Mouse (Mus musculus) ES-E14 (cell line): ENCODE measurements at regions not wholly inside any gene's neighbourhood (a gene's known extent, or its start where the extent isn't known, plus 50 kb on each side); places are given as distances from the start of the nearest gene placed in this dataset.

ENCODE experiments used
- DNase-seq: peaks from one replicate; pipeline ENCODE4 v3.0.0-alpha.2; 2013; ENCODE audit warnings: low read depth, low spot score
- H3K27ac ChIP-seq: 2 replicates; pipeline ENCODE4 v1.5.1; 2012; ENCODE audit warnings: low read depth, mild to moderate bottlenecking, low read length, moderate library complexity, mixed read lengths; ENCODE audit not compliant: poor library complexity, insufficient read depth, severe bottlenecking
- H3K36me3 ChIP-seq: 2 replicates; pipeline ENCODE4 v1.6.1; 2012; ENCODE audit warnings: mild to moderate bottlenecking, low read length, moderate library complexity, mixed read lengths; ENCODE audit not compliant: control insufficient read depth, poor library complexity, insufficient read depth, severe bottlenecking
- H3K4me1 ChIP-seq, 2 experiments: fragments of 150-350 bp in 1 of 2; sonication (generic) in 1 of 2; 2 replicates each; pipeline ENCODE4 v1.6.1; 2012; ENCODE audit warnings: low read length in 2 of 2, mild to moderate bottlenecking in 1 of 2, mixed read lengths in 1 of 2; ENCODE audit not compliant: control insufficient read depth in 2 of 2, insufficient read depth in 2 of 2, poor library complexity in 1 of 2
- H3K4me3 ChIP-seq, 2 experiments: fragments of 150-350 bp in 1 of 2; sonication (generic) in 1 of 2; 2 replicates each; pipeline ENCODE4 v1.5.1; 2012; ENCODE audit warnings: low read length in 2 of 2, low read depth in 1 of 2, mild to moderate bottlenecking in 1 of 2, mixed read lengths in 1 of 2; ENCODE audit not compliant: insufficient read depth in 1 of 2, poor library complexity in 1 of 2, severe bottlenecking in 1 of 2
- H3K9ac ChIP-seq: 2 replicates; pipeline ENCODE4 v1.6.1; 2012; ENCODE audit warnings: low read depth, mild to moderate bottlenecking, low read length, mixed read lengths; ENCODE audit not compliant: poor library complexity, insufficient read depth, severe bottlenecking
- H3K9me3 ChIP-seq: fragments of 150-350 bp; sonication (generic); 2 replicates; pipeline ENCODE4 v1.6.1; 2012; ENCODE audit warnings: low read depth, mild to moderate bottlenecking, low read length; ENCODE audit not compliant: control insufficient read depth, insufficient read depth
- CHD2 ChIP-seq: IDR thresholded peaks from 2 replicates; pipeline ENCODE4 v1.6.1; 2014; ENCODE audit warnings: mild to moderate bottlenecking, low read depth, low read length, inconsistent platforms
- HCFC1 ChIP-seq: IDR thresholded peaks from 2 replicates; pipeline ENCODE4 v1.6.1; 2012; ENCODE audit warnings: low read length, inconsistent platforms, borderline replicate concordance; ENCODE audit not compliant: insufficient read depth
- MAFK ChIP-seq: IDR thresholded peaks from 2 replicates; pipeline ENCODE4 v1.6.1; 2014; ENCODE audit warnings: mild to moderate bottlenecking, low read depth, low read length, inconsistent platforms; ENCODE audit not compliant: insufficient read depth
- ZC3H11A ChIP-seq: IDR thresholded peaks from 2 replicates; pipeline ENCODE4 v1.6.1; 2012; ENCODE audit warnings: low read depth, mild to moderate bottlenecking, inconsistent platforms, low read length, borderline replicate concordance
- ZNF384 ChIP-seq: IDR thresholded peaks from 2 replicates; pipeline ENCODE4 v1.6.1; 2012; ENCODE audit warnings: low read depth, low read length, inconsistent platforms
- in situ Hi-C, 2 experiments: fragments of 600-800 bp; cut with MboI; formaldehyde crosslinking; loops; one replicate each; pipeline ENCODE4 v1.15.1; 2025; ENCODE audit warnings: low sequenced_read_pairs in 2 of 2, inconsistent platforms in 1 of 2; ENCODE audit not compliant: unreplicated experiment in 2 of 2

- TF ChIP-seq ZC3H11A: no peak
- no peak for TF ChIP-seq ZNF384
- TF ChIP-seq HCFC1: no peak
- no peak for TF ChIP-seq MAFK
- TF ChIP-seq CHD2: no peak
- in situ Hi-C loops: no loop called here
- Histone ChIP-seq H3K4me1 (no peaks in the 10 kb centered on the region), H3K9me3 (no peaks in the 10 kb centered on the region), H3K4me3 (no peak overlapping the region), H3K9ac (no peak overlapping the region), H3K36me3 (no peaks in the 10 kb centered on the region), H3K27ac (no peak overlapping the region)
- no peak for DNase-seq
These were observed 593.8 kb downstream of the Bcl11a start for GRCm38 (mm10) chr11:24671662-24672061.

- H3K4me1 ChIP-seq: no peaks in the 10 kb centered on the region
- no peaks in the 10 kb centered on the region for H3K36me3 ChIP-seq
- TF ChIP-seq HCFC1: no peak
- no peak for TF ChIP-seq CHD2
- TF ChIP-seq ZNF384: no peak
- TF ChIP-seq MAFK: no peak
- no peak overlapping the region for H3K4me3 ChIP-seq
- in situ Hi-C loops: no loop called here
- DNase-seq: no peak
- no peak overlapping the region for H3K27ac ChIP-seq
- H3K9ac ChIP-seq: no peak overlapping the region
- no peaks in the 10 kb centered on the region for H3K9me3 ChIP-seq
These were observed 595.7 kb downstream of the Bcl11a start for GRCm38 (mm10) chr11:24673248-24674207.

- no peak for TF ChIP-seq HCFC1
- no peak for TF ChIP-seq CHD2
- no peak for TF ChIP-seq ZNF384
- TF ChIP-seq ZC3H11A: no peak
- TF ChIP-seq MAFK: no peak
- no peaks in the 10 kb centered on the region for H3K9me3 ChIP-seq
- DNase-seq: no peak
- H3K9ac ChIP-seq: no peak overlapping the region
- no peaks in the 10 kb centered on the region for H3K4me1 ChIP-seq
- no peak overlapping the region for H3K4me3 ChIP-seq
- in situ Hi-C loops: no loop called here
- no peak overlapping the region for H3K27ac ChIP-seq
- H3K36me3 ChIP-seq: no peaks in the 10 kb centered on the region
These were observed 596.3 kb downstream of the Bcl11a start for GRCm38 (mm10) chr11:24674208-24674571.

- no peaks in the 10 kb centered on the region for H3K4me1 ChIP-seq
- TF ChIP-seq MAFK (no peak), CHD2 (no peak), ZC3H11A (no peak), ZNF384 (no peak), HCFC1 (no peak)
- in situ Hi-C loops: no loop called here
- DNase-seq: no peak
- no peak overlapping the region for H3K9ac ChIP-seq
- H3K4me3 ChIP-seq: no peak overlapping the region
- no peaks in the 10 kb centered on the region for H3K36me3 ChIP-seq
- no peak overlapping the region for H3K27ac ChIP-seq
- no peaks in the 10 kb centered on the region for H3K9me3 ChIP-seq
These were observed 599.2 kb downstream of the Bcl11a start for GRCm38 (mm10) chr11:24677016-24677415.

GRCm38 (mm10) chr11:24679581-24679980 is 601.7 kb downstream of the Bcl11a start:
- in situ Hi-C loops: no loop called here
- TF ChIP-seq MAFK (no peak), HCFC1 (no peak), ZC3H11A (no peak), CHD2 (no peak), ZNF384 (no peak)
- DNase-seq: no peak
- H3K4me1 ChIP-seq: no peaks in the 10 kb centered on the region
- no peaks in the 10 kb centered on the region for H3K9me3 ChIP-seq
- no peak overlapping the region for H3K4me3 ChIP-seq
- H3K36me3 ChIP-seq: no peaks in the 10 kb centered on the region
- H3K27ac ChIP-seq: no peak overlapping the region
- H3K9ac ChIP-seq: no peak overlapping the region
